Mouse (Mus musculus) gastrocnemius, postnatal 10 days (tissue): ENCODE measurements around the gene Slc9a9. TPM values are rescaled to one million over a fixed set of nuclear protein-coding genes. Genes with fewer than 3 reads are reported as not detected.

Experiments used
- DNase-seq: peaks from one replicate; pipeline ENCODE4 v3.0.0; 2021; ENCODE audit warnings: mixed read lengths
- total RNA-seq, 2 experiments: library from RNA; stranded (reverse); gene quantifications; 2 replicates each; pipeline ENCODE4 v1.2.3; 2021

Slc9a9 gene
- total RNA-seq, 2 experiments from 2014 or later, result 4.3 to 6.3 TPM

GRCm38 (mm10) chr9:94950676-94951075 lies 281.0 kb downstream of the Slc9a9 start:
- no peak for DNase-seq

GRCm38 (mm10) chr9:94955645-94956044 lies 285.9 kb downstream of the Slc9a9 start:
- DNase-seq, result no peak

- no peak for DNase-seq
Measured at GRCm38 (mm10) chr9:94958382-94958781, 288.7 kb downstream of the Slc9a9 start.

- no peak for DNase-seq
Measured at GRCm38 (mm10) chr9:94968596-94969120, 298.9 kb downstream of the Slc9a9 start.

GRCm38 (mm10) chr9:94969131-94969530 lies 299.4 kb downstream of the Slc9a9 start:
- DNase-seq, result no peak

- no peak for DNase-seq
Measured at GRCm38 (mm10) chr9:94972021-94972420, 302.3 kb downstream of the Slc9a9 start.

- no peak for DNase-seq
Measured at GRCm38 (mm10) chr9:94972693-94973092, 303.0 kb downstream of the Slc9a9 start.

GRCm38 (mm10) chr9:94976191-94976590 lies 306.5 kb downstream of the Slc9a9 start:
- DNase-seq, result no peak

- no peak for DNase-seq
Measured at GRCm38 (mm10) chr9:94993575-94993974, 323.9 kb downstream of the Slc9a9 start.

GRCm38 (mm10) chr9:95020136-95020706 lies 350.5 kb downstream of the Slc9a9 start:
- no peak for DNase-seq

GRCm38 (mm10) chr9:95034140-95034970 lies 364.6 kb downstream of the Slc9a9 start:
- DNase-seq, result no peak

- DNase-seq, result no peak
Measured at GRCm38 (mm10) chr9:95036209-95036608, 366.5 kb downstream of the Slc9a9 start.

- no peak for DNase-seq
Measured at GRCm38 (mm10) chr9:95042420-95042819, 372.7 kb downstream of the Slc9a9 start.

GRCm38 (mm10) chr9:95052160-95052559 lies 382.5 kb downstream of the Slc9a9 start:
- no peak for DNase-seq

- DNase-seq, result no peak
Measured at GRCm38 (mm10) chr9:95053183-95053582, 383.5 kb downstream of the Slc9a9 start.

- no peak for DNase-seq
Measured at GRCm38 (mm10) chr9:95055843-95056242, 386.1 kb downstream of the Slc9a9 start.

GRCm38 (mm10) chr9:95060702-95061101 lies 391.0 kb downstream of the Slc9a9 start:
- no peak for DNase-seq

GRCm38 (mm10) chr9:95067037-95067436 lies 397.3 kb downstream of the Slc9a9 start:
- no peak for DNase-seq

GRCm38 (mm10) chr9:95068466-95068865 lies 398.8 kb downstream of the Slc9a9 start:
- DNase-seq, result no peak

- DNase-seq, result no peak
Measured at GRCm38 (mm10) chr9:95070832-95071519, 401.3 kb downstream of the Slc9a9 start.

- no peak for DNase-seq
Measured at GRCm38 (mm10) chr9:95072450-95072955, 402.8 kb downstream of the Slc9a9 start.

- no peak for DNase-seq
Measured at GRCm38 (mm10) chr9:95073691-95074090, 404.0 kb downstream of the Slc9a9 start.

- DNase-seq, result no peak
Measured at GRCm38 (mm10) chr9:95075856-95076255, 406.1 kb downstream of the Slc9a9 start.
